Comparison of ENCODE assay signal across 27 mouse cellular contexts in genomic region chr9:72519246-72519645, GRCm38 (mm10). TPM values are rescaled to one million over a fixed set of nuclear protein-coding genes. Genes with fewer than 3 reads are reported as not detected.
DNase-seq lines count a peak whose midpoint lies in the region; ATAC-seq and TF ChIP-seq lines count a peak whose summit lies in the region.
"Had no signal": no experiment of that assay in that cellular context is flagged by ENCODE, and none has a peak within 500 bp of the region (broad histone marks: within the 10 kb centered on the region; RNA-seq: fewer than 3 reads in every experiment).

No protein-coding gene starts in this region.

- intact Hi-C loops in gastrocnemius, adult 2 months (cut with DNase I): no loop called here
- intact Hi-C loops in gastrocnemius, postnatal 36 days (cut with DNase I): no loop called here

- H3K4me3 ChIP-seq in gastrocnemius, adult 2 months: no peak overlapping the region
- no peak overlapping the region for H3K4me3 ChIP-seq in kidney, adult 2 months (ENCODE audit: insufficient read depth, low read depth, low read length)
- H3K4me3 ChIP-seq: forebrain, embryonic 13.5 days; heart, adult 2 months; kidney, embryonic 15.5 days; layer of hippocampus, adult 2 months; limb, embryonic 10.5 days; limb, embryonic 15.5 days; liver, embryonic 13.5 days; midbrain, embryonic 13.5 days; neural tube, embryonic 13.5 days; stomach, embryonic 15.5 days had no signal

- peak; percentile 29 for DNase-seq in adrenal gland, postnatal 14 days
- DNase-seq in adrenal gland, postnatal 25 days: no peak
- peak; percentile 65 for DNase-seq in gastrocnemius, adult 2 months
- no peak for DNase-seq in gastrocnemius, postnatal 36 days
- DNase-seq in kidney, adult 2 months: peak; percentile 4
- no peak for DNase-seq in kidney, postnatal 4 days
- DNase-seq in skeletal muscle tissue, adult 2 months (ENCODE audit: low read depth, low spot score): peak; percentile 17
- DNase-seq: adrenal gland, postnatal 10 days; cerebellum, adult 9-11 months; kidney, adult 11 months; kidney, postnatal 25 days; liver, embryonic 13.5 days; lung, adult 18-20 months had no signal

- no peak for TF ChIP-seq CTCF in gastrocnemius, adult 2 months (IDR thresholded peaks at IDR 0.05)
- no peak for TF ChIP-seq CTCF in kidney, adult 2 months (conservative IDR thresholded peaks at IDR 0.05; ENCODE audit: insufficient read depth, insufficient read length, low read depth, low read length)

- H3K4me1 ChIP-seq in kidney, adult 2 months (ENCODE audit: control insufficient read depth, insufficient read depth, low read length): peaks cover 8% of the 10 kb centered on the region
- H3K4me1 ChIP-seq: kidney, embryonic 15.5 days; limb, embryonic 10.5 days; limb, embryonic 15.5 days; liver, embryonic 13.5 days; midbrain, embryonic 13.5 days; neural tube, embryonic 13.5 days; stomach, embryonic 15.5 days had no signal

- no peak overlapping the region for H3K27ac ChIP-seq in gastrocnemius, adult 2 months
- no peak overlapping the region for H3K27ac ChIP-seq in kidney, adult 2 months (ENCODE audit: insufficient read depth, low read depth, low read length)
- H3K27ac ChIP-seq: forebrain, embryonic 13.5 days; heart, adult 2 months; hindbrain, embryonic 14.5 days; kidney, embryonic 15.5 days; layer of hippocampus, adult 2 months; limb, embryonic 10.5 days; limb, embryonic 15.5 days; liver, embryonic 13.5 days; macrophage; midbrain, embryonic 13.5 days; neural tube, embryonic 13.5 days; stomach, embryonic 15.5 days had no signal

- TF ChIP-seq POLR2A in kidney, adult 2 months (IDR thresholded peaks at IDR 0.05; ENCODE audit: low read depth, low read length): no peak

- no peak for ATAC-seq in granulocyte monocyte progenitor cell, adult 5-6 weeks (replicated peaks; ENCODE audit: poor library complexity, severe bottlenecking)
- ATAC-seq: forebrain, embryonic 13.5 days; lung, postnatal 0 days; midbrain, embryonic 13.5 days; Patski had no signal

- H3K27me3 ChIP-seq in kidney, adult 2 months (replicated peaks; ENCODE audit: control insufficient read depth, insufficient read depth, low read length): no peaks in the 10 kb centered on the region
- H3K27me3 ChIP-seq: forebrain, embryonic 13.5 days; kidney, embryonic 15.5 days; limb, embryonic 15.5 days; liver, embryonic 13.5 days; midbrain, embryonic 13.5 days; neural tube, embryonic 13.5 days; stomach, embryonic 15.5 days had no signal

- no peaks in the 10 kb centered on the region for H3K36me3 ChIP-seq in kidney, adult 2 months (ENCODE audit: control insufficient read depth, insufficient read depth, low read length)
- H3K36me3 ChIP-seq: kidney, embryonic 15.5 days; limb, embryonic 10.5 days; limb, embryonic 15.5 days; liver, embryonic 13.5 days; midbrain, embryonic 13.5 days; neural tube, embryonic 13.5 days; stomach, embryonic 15.5 days had no signal

RNA-seq across cellular contexts. Expression of gene Rfx7, which starts 12.8 kb away (rescaled TPM):
- total RNA-seq in adrenal gland, postnatal 14 days (2021): 22.4 and 26.7 TPM in 2 replicates
- total RNA-seq in adrenal gland, postnatal 25 days (2021): 30.9 and 32.5 TPM in 2 replicates
- total RNA-seq in gastrocnemius, adult 2 months (2021): 10 to 100 TPM; 18.9 to 19.2 TPM
- total RNA-seq in gastrocnemius, postnatal 36 days (2021): 10 to 100 TPM; 19.2 to 19.9 TPM
- polyA plus RNA-seq in kidney, adult 2 months (2012; rRNA removed): 5.9 and 6.4 TPM in 2 replicates
- 73.0 and 82.4 TPM in 2 replicates for total RNA-seq in granulocyte monocyte progenitor cell, adult 5-6 weeks (2014; fragmentation: Nextera tagmentation)
- 20.4 and 28.6 TPM in 2 replicates for total RNA-seq in granulocyte monocyte progenitor cell, adult 5-6 weeks (2017)

RNA-seq across cellular contexts. Expression of gene Tex9, which starts 27.2 kb away (rescaled TPM):
- total RNA-seq in adrenal gland, postnatal 14 days (2021): 6.7 and 8.6 TPM in 2 replicates
- 10.8 and 11.0 TPM in 2 replicates for total RNA-seq in adrenal gland, postnatal 25 days (2021)
- total RNA-seq in gastrocnemius, adult 2 months (2021): 1 to 10 TPM; 1.8 TPM
- 1 to 10 TPM; 1.1 to 1.9 TPM for total RNA-seq in gastrocnemius, postnatal 36 days (2021)
- polyA plus RNA-seq in kidney, adult 2 months (2012; rRNA removed): 3.0 and 3.4 TPM in 2 replicates
- total RNA-seq in granulocyte monocyte progenitor cell, adult 5-6 weeks (2014; fragmentation: Nextera tagmentation): 14.3 and 18.2 TPM in 2 replicates
- 25.5 and 25.7 TPM in 2 replicates for total RNA-seq in granulocyte monocyte progenitor cell, adult 5-6 weeks (2017)

Comparison
In these comparisons a context has a peak if more than half of its experiments do, and no peak if none do; other contexts are left out.
1. DNase-seq: peak in adrenal gland, postnatal 14 days (single experiment), gastrocnemius, adult 2 months (single experiment), kidney, adult 2 months (single experiment) and skeletal muscle tissue, adult 2 months (single experiment); none in adrenal gland, postnatal 25 days (single experiment), gastrocnemius, postnatal 36 days (0 of 2) and kidney, postnatal 4 days (0 of 2).